Comparison of ENCODE assay signal across 37 mouse cellular contexts in genomic region chr7:104175085-104175484, GRCm38 (mm10). TPM values are rescaled to one million over a fixed set of nuclear protein-coding genes. Genes with fewer than 3 reads are reported as not detected.
"Had no signal": no experiment of that assay in that cellular context is flagged by ENCODE, and none has a peak within 500 bp of the region (broad histone marks: within the 10 kb centered on the region; RNA-seq: fewer than 3 reads in every experiment).

No protein-coding gene starts in this region.

- H3K4me2 ChIP-seq: limb, embryonic 12.5 days; limb, embryonic 13.5 days; limb, embryonic 15.5 days; liver, embryonic 11.5 days; liver, embryonic 12.5 days; liver, embryonic 13.5 days; liver, embryonic 15.5 days; lung, embryonic 14.5 days; lung, embryonic 15.5 days; midbrain, embryonic 11.5 days; midbrain, embryonic 12.5 days; midbrain, embryonic 13.5 days; midbrain, embryonic 15.5 days had no signal

- H3K36me3 ChIP-seq: limb, embryonic 10.5 days; limb, embryonic 12.5 days; limb, embryonic 13.5 days; limb, embryonic 15.5 days; liver, embryonic 12.5 days; liver, embryonic 13.5 days; liver, embryonic 15.5 days; lung, embryonic 15.5 days; midbrain, embryonic 10.5 days; midbrain, embryonic 12.5 days; midbrain, embryonic 13.5 days; midbrain, embryonic 15.5 days had no signal

- H3K27me3 ChIP-seq: limb, embryonic 12.5 days; limb, embryonic 13.5 days; limb, embryonic 15.5 days; liver, embryonic 12.5 days; liver, embryonic 13.5 days; liver, embryonic 15.5 days; lung, embryonic 15.5 days; megakaryocyte, embryonic 14.5 days; midbrain, embryonic 12.5 days; midbrain, embryonic 13.5 days; midbrain, embryonic 15.5 days had no signal

- DNase-seq: left cerebral cortex, postnatal 4 days; liver; liver, embryonic 13.5 days; liver, postnatal 0 days; lung, adult 18-20 months; lung, adult 2 months; lung, embryonic 14.5 days; lung, postnatal 10 days; lung, postnatal 14 days; lung, postnatal 36 days; lung, postnatal 4 days; midbrain, embryonic 14.5 days had no signal

- H3K9ac ChIP-seq: limb, embryonic 12.5 days; limb, embryonic 13.5 days; limb, embryonic 15.5 days; liver, embryonic 12.5 days; liver, embryonic 13.5 days; liver, embryonic 14.5 days; liver, embryonic 15.5 days; liver, postnatal 0 days; lung, embryonic 14.5 days; lung, embryonic 15.5 days; midbrain, embryonic 12.5 days; midbrain, embryonic 13.5 days; midbrain, embryonic 15.5 days had no signal

- ATAC-seq: liver, embryonic 12.5 days; liver, postnatal 0 days; lung, postnatal 0 days; midbrain, embryonic 13.5 days; midbrain, embryonic 15.5 days; midbrain, embryonic 16.5 days had no signal

- H3K4me1 ChIP-seq: limb, embryonic 10.5 days; limb, embryonic 12.5 days; limb, embryonic 13.5 days; limb, embryonic 15.5 days; liver, embryonic 12.5 days; liver, embryonic 13.5 days; liver, embryonic 15.5 days; lung, embryonic 15.5 days; midbrain, embryonic 10.5 days; midbrain, embryonic 12.5 days; midbrain, embryonic 13.5 days; midbrain, embryonic 15.5 days had no signal

- H3K4me3 ChIP-seq: limb, embryonic 10.5 days; limb, embryonic 12.5 days; limb, embryonic 13.5 days; limb, embryonic 15.5 days; liver, embryonic 12.5 days; liver, embryonic 13.5 days; liver, embryonic 15.5 days; lung, embryonic 15.5 days; megakaryocyte, embryonic 14.5 days; midbrain, embryonic 10.5 days; midbrain, embryonic 12.5 days; midbrain, embryonic 13.5 days; midbrain, embryonic 15.5 days; myocyte had no signal

- H3K9me3 ChIP-seq: limb, embryonic 10.5 days; limb, embryonic 12.5 days; limb, embryonic 13.5 days; limb, embryonic 15.5 days; liver, embryonic 12.5 days; liver, embryonic 13.5 days; liver, embryonic 15.5 days; lung, embryonic 15.5 days; megakaryocyte, embryonic 14.5 days; midbrain, embryonic 10.5 days; midbrain, embryonic 12.5 days; midbrain, embryonic 13.5 days; midbrain, embryonic 15.5 days had no signal

- H3K27ac ChIP-seq: limb, embryonic 10.5 days; limb, embryonic 12.5 days; limb, embryonic 13.5 days; limb, embryonic 15.5 days; liver, embryonic 12.5 days; liver, embryonic 13.5 days; liver, embryonic 14.5 days; liver, embryonic 15.5 days; lung, embryonic 15.5 days; macrophage; midbrain, embryonic 10.5 days; midbrain, embryonic 12.5 days; midbrain, embryonic 13.5 days; midbrain, embryonic 15.5 days had no signal

RNA-seq across cellular contexts. Expression of gene Olfr648, which starts 8.1 kb away (rescaled TPM):
- polyA plus RNA-seq: liver, adult 2 months; liver, postnatal 0 days; lung, postnatal 0 days; macrophage; myocyte had no signal

RNA-seq across cellular contexts. Expression of gene Olfm5, which starts 10.5 kb away (rescaled TPM):
- polyA plus RNA-seq: limb, embryonic 10.5 days; limb, embryonic 11.5 days; limb, embryonic 12.5 days; limb, embryonic 13.5 days; limb, embryonic 14.5 days; limb, embryonic 15.5 days; liver, adult 2 months; liver, embryonic 11.5 days; liver, embryonic 12.5 days; liver, embryonic 13.5 days; liver, embryonic 14.5 days; liver, embryonic 15.5 days; liver, embryonic 16.5 days; liver, postnatal 0 days; lung, adult 2 months; lung, embryonic 14.5 days; lung, embryonic 15.5 days; lung, postnatal 0 days; macrophage; midbrain, embryonic 10.5 days; midbrain, embryonic 11.5 days; midbrain, embryonic 12.5 days; midbrain, embryonic 13.5 days; midbrain, embryonic 14.5 days; midbrain, embryonic 15.5 days; midbrain, embryonic 16.5 days; midbrain, postnatal 0 days; myocyte had no signal

RNA-seq across cellular contexts. Expression of gene Olfr649, which starts 20.7 kb away (rescaled TPM):
- polyA plus RNA-seq: limb, embryonic 10.5 days; limb, embryonic 11.5 days; limb, embryonic 12.5 days; limb, embryonic 13.5 days; limb, embryonic 14.5 days; limb, embryonic 15.5 days; liver, adult 2 months; liver, embryonic 11.5 days; liver, embryonic 12.5 days; liver, embryonic 13.5 days; liver, embryonic 14.5 days; liver, embryonic 15.5 days; liver, embryonic 16.5 days; liver, postnatal 0 days; lung, adult 2 months; lung, embryonic 14.5 days; lung, embryonic 15.5 days; lung, embryonic 16.5 days; lung, postnatal 0 days; macrophage; midbrain, embryonic 10.5 days; midbrain, embryonic 11.5 days; midbrain, embryonic 12.5 days; midbrain, embryonic 13.5 days; midbrain, embryonic 14.5 days; midbrain, embryonic 15.5 days; midbrain, embryonic 16.5 days; midbrain, postnatal 0 days; myocyte had no signal

RNA-seq across cellular contexts. Expression of gene Ubqlnl, which starts 24.7 kb away (rescaled TPM):
- polyA plus RNA-seq: limb, embryonic 10.5 days; limb, embryonic 11.5 days; limb, embryonic 12.5 days; limb, embryonic 13.5 days; limb, embryonic 14.5 days; limb, embryonic 15.5 days; liver, adult 2 months; liver, embryonic 11.5 days; liver, embryonic 12.5 days; liver, embryonic 13.5 days; liver, embryonic 14.5 days; liver, embryonic 15.5 days; liver, embryonic 16.5 days; liver, postnatal 0 days; lung, adult 2 months; lung, embryonic 14.5 days; lung, embryonic 15.5 days; lung, embryonic 16.5 days; lung, postnatal 0 days; macrophage; midbrain, embryonic 10.5 days; midbrain, embryonic 11.5 days; midbrain, embryonic 12.5 days; midbrain, embryonic 13.5 days; midbrain, embryonic 14.5 days; midbrain, embryonic 15.5 days; midbrain, embryonic 16.5 days; midbrain, postnatal 0 days; myocyte had no signal

RNA-seq across cellular contexts. Expression of gene Ubqln3, which starts 32.0 kb away (rescaled TPM):
- polyA plus RNA-seq: limb, embryonic 10.5 days; limb, embryonic 11.5 days; limb, embryonic 12.5 days; limb, embryonic 13.5 days; limb, embryonic 14.5 days; limb, embryonic 15.5 days; liver, adult 2 months; liver, embryonic 11.5 days; liver, embryonic 12.5 days; liver, embryonic 13.5 days; liver, embryonic 14.5 days; liver, embryonic 15.5 days; liver, embryonic 16.5 days; liver, postnatal 0 days; lung, adult 2 months; lung, embryonic 14.5 days; lung, embryonic 15.5 days; lung, embryonic 16.5 days; lung, postnatal 0 days; macrophage; midbrain, embryonic 10.5 days; midbrain, embryonic 11.5 days; midbrain, embryonic 12.5 days; midbrain, embryonic 13.5 days; midbrain, embryonic 14.5 days; midbrain, embryonic 15.5 days; midbrain, embryonic 16.5 days; midbrain, postnatal 0 days; myocyte had no signal
